Mouse (Mus musculus): ENCODE data around the gene Msi2.

Gene Msi2

DNA sequence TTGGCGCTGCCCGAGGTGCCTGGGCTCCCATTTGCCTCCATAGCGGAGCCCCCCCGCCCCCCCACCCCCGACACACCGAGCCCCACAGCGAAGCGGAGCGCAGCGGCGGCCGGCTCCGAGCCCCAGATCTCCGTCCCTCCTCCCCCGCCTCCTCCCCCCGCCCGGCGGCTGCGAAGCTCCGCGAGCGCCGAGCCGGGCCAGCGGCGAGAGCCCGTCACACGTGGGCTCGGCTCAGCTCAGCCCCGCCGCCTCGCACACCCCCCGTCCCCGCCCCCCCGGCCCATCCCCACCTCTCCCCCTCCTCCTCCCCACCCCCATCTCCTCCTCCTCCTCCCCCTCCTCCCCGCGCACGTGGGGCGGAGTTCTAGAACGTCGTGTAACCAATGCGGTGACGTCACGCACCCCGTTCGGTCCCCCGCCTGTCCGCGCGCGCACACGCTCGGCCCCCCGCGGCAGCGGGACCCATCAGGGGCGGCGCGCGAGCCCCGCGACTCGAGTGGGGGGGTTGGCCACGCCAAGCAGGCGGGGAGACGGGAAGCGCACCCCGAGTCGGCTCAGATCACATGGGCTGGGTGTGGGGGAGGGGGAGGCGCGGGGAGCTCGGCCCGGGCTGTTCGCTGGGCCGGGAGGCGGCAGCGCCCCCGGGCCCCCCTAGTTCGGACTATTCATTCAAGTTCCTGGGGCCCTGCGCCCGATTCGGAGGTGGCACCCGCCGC, at the start of gene Msi2:
Msi2 (minus strand) TSS at position 464 of the 716 bp plus-strand sequence.
- peak; percentile 92 for DNase-seq (ENCODE audit: low read depth, low spot score)

DNA sequence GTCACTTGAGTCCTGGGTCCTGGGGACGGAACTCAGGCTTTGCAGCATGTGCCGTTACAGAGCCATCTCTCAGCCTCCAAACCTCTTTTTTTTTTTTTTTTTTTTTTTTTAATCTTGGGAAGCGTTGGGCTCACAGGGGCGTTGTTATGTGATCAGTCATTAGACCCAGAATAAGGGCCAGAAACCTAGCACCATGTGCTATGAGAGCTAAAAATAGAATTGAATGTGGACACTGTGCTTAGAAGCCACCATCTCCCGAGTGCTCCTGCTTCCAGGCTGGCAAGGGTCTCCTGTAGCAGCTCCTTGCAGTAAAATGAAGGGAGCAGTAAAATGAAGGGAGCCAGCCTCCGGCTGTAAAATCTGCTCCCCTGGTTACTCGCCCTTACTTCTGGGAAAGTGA, 47.3 kb upstream of the Msi2 start:
- DNase-seq (ENCODE audit: low read depth, low spot score): no peak

DNA sequence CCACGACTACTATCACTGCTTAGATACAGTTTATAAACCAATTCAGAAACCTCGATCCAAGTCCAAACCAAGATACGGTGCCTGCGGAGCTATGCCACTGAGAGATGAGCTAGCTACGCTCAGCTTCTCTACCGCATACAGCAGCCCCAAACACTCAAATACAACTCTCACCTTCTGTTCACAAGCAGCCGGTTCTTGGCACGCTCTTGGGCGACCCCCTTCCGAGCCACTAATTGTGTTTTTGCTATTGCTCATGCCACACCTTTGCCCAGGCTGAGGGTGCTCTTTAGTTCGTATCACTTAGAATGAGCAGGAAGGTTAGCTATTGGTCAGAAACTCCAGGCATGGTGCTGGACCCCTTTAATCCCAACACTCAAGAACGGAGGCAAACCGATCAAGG, 45.1 kb upstream of the Msi2 start:
- DNase-seq (ENCODE audit: low read depth, low spot score): no peak

DNA sequence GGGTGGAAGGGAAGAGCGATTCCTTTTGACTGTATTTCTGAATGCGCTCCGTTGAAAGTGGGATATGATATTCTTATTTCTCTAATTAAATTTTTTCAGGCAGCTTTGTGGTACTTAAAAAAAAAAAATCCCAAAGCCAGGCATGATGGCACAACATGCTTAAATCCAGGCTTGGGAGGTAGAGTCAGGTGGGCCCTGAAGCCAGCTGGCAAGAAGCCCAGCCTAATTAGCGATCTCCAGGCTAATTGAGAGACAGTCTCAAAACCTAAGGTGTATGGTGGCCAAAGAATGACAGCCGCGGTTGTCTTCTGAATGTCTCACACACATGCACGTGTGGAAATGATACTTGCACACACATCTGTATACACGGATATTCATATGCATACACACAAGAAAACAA, 41.2 kb upstream of the Msi2 start:
- no peak for DNase-seq (ENCODE audit: low read depth, low spot score)

DNA sequence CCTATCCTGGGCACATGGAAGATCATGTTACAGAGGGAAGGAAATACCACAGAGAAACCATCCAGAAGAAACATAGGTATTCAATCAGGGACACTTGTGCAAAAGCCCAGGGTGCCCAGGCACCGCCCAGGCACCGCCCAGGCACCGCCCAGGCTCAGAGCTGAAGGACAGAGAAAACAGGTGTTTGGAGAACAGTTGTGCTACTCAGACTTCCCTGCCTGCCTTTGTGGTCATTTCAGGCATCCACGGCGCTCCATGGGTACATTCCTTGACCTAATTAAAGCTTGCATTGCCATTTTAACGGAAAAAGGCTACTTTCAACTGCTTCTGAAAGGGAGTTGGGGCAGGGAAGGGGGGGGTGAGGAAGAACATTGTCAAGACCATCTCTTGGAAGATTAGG, 40.1 kb upstream of the Msi2 start:
- no peak for DNase-seq (ENCODE audit: low read depth, low spot score)

DNA sequence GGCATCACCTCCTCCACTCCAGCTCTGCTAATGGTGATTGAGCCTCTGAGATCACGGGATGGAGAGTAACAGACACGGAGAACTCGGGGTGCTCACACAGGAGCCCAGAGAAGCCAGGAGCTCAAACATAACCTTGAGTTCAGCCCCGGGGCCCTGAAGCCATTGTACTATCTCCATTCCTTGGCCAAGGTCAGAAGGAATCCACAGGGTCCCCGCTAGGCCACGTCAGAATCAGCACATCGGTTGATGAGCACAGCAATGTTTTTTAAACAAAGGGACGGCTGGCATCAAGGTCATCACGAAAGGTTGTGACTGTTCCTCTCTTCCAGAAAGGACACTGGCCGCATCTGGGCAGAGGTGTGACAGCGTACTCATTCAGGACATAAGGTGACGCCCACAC, 27.0 kb upstream of the Msi2 start:
- no peak for DNase-seq (ENCODE audit: low read depth, low spot score)

DNA sequence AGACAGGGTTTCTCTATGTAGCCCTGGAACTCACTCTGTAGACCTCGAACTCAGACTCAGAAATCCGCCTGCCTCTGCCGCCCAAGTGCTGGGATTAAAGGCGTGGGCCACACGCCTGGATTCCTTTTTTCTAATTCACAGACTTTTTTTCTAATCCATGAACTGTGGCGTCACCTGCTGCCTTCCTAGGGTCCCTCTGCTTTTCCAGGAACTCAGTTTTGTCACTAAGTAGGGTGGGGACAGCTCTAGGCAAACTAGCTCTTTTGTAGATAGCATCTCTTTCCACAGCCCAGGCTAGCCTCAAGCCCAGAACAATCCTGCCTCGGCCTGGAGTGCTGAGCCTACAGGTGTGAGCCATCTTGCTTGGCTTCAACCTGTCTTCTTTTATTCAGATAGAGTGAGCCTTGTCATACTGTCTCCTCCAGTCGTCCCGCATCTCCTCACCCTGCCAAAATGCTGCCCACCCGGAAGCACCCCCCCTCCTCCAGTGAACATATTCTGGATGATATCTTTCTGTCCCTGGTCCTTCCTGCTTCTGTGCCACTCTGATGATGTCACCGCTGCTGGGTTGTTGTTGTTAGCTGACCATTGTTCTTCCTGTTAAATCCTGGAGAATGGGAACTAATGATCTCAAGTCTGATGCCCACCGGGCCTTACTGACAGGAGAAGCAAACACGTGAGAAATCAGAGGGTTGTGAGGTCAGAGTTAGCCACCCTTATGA, 21.4 kb upstream of the Msi2 start:
- no peak for DNase-seq (ENCODE audit: low read depth, low spot score)

DNA sequence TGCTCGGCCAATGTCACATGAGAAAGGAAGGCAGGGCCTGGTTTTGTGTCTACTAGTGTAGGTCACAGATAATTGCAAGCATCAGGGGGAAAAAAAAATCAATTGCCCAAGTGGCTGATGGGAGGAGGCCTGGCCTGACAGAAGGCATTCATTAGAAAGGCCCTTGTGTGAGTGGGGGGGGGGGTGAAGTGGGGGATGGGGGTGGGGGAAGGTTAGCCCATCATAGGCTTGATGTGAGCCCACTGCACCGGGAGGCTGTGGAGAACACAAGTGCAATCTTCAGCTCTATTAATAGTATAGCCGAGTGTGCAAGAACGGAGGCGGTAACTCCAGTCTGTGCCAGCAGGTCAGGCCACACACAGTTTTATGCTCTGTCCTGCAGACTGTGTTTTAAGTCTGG, 11.1 kb upstream of the Msi2 start:
- DNase-seq (ENCODE audit: low read depth, low spot score): no peak

DNA sequence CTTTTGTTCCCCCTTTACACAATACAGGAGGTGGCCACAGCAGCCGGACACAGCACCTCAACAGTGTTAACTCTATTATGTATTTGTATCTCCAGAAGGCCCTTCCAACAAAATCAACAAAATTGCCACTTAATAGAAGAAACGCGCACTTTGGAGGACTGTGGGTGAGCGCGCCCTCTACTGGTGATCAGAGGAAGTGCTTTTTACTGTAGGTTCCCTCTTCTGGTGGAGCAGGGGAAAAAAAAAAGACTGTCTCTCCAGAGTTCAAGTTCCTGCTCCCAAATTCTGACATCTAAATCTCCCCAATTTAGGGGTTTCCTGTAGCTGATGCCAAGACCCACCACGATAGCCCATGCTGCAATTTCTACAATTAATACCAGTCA, 10.2 kb upstream of the Msi2 start:
- DNase-seq (ENCODE audit: low read depth, low spot score): peak; percentile 72

DNA sequence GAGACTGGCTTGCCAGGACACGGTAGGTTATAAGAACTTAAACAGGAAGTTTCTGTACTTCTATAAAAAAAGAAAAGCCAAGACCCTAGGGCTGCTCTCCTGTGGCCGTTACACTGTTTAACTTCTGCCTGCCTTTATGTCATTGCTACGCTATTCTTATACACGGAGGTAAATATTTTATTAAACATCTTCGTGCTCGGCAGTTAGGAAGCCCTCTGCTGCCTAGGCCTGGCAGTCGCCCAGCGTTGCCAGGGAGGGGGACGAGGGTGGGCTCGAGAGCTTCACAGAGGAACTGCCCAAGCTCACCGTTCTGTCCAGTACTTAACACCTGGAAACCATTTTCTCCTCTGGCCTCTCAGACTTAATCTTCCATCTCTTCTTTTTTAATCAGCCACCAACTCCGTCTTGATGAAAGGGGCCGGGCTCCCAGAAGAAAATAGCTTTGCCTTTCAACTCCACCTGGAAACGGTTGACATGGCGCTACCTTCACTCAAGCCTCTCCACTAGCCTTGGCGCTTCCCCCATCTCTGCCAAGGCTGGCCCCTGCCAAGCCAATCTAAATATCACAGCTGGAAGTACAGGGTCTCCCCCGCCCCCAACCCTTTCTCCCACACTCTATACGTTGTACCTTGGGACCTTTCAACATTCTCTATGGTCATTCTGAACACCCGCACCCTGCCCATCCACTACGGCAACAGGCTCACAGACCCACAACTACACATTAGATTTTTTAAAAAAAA, 9.6 kb upstream of the Msi2 start:
- no peak for DNase-seq (ENCODE audit: low read depth, low spot score)

DNA sequence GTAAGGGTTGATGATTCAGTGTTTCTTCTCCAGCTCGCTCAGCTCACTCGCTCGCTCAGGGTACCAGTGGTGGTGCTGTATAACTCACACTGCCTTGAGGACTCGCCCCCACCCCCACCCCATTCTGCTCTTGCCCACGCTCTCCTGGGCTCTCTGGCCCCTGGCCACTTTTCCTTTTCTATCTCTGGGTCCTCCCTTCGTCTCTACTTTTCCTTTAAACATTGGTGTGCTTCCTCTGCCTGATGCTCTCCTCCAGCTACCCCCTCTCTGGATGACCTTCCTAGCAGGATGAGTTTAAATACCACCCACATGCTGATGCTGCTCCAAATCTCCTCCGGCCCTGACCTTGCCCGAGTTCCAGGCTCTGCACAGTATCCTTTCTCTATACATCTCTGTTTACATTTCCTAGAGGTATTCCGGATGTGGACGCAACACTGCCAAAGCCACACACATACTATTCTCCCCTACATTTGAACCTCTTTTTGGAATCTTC, 2.9 kb upstream of the Msi2 start:
- DNase-seq (ENCODE audit: low read depth, low spot score): no peak

DNA sequence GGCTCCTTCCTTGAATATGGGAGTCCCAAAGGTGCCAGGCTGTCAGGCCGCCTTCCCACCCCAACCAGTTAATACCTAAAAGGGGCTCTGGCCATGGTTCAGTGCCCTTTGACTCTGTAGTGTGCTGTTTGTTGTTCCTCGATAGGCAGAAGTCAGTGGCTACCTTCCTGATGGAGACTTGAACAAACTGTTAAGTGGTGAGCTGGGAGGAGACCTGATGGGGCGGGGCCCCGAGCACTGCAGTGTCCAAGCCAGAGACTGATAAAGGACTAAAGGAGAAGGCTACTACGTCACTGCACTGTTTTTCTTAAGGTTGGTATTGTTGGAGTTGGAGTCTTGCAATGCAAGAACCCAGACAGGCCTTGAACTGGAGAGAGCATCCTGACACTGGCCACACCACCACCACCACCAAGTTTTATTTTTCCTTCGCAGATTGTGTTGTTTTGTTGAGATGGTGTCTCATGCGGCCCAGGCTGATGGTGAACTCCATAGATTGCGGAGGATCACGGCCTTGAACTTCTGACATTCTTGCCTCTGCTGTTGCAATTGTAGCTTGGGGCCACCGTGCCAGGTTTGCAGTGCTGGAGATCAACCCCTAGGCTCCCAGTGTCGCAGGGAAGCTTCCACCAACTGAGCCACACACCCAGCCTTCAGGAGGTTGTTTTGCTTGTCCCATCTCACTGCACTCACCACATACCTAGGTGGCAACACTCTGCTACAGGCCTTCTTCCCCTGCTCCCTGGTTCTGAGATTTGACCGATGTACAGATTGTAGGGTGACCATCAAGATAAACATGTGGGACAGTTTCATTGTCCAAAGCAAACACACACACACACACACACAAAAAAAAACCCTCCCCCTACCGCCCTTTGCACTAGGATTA, 2.2 kb upstream of the Msi2 start:
- no peak for DNase-seq (ENCODE audit: low read depth, low spot score)

DNA sequence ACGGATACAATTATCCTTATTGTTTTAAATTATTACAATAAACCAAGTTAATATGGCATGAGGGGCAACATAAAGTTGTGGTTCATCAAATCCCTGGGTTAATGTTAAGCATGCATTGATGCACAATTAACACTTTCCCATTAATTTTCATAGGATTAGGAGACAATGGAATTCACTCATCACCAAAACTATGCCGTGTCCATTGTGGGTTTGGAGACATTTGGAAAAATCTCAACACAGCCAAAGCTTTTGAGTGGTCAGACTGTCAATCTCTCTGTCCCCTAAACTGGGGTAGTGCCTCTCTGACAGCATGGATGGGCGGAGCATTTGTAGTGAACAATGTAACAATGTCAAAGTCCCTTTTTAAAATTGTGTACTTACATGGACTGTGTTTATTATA, 1.3 kb upstream of the Msi2 start:
- DNase-seq (ENCODE audit: low read depth, low spot score): no peak

DNA sequence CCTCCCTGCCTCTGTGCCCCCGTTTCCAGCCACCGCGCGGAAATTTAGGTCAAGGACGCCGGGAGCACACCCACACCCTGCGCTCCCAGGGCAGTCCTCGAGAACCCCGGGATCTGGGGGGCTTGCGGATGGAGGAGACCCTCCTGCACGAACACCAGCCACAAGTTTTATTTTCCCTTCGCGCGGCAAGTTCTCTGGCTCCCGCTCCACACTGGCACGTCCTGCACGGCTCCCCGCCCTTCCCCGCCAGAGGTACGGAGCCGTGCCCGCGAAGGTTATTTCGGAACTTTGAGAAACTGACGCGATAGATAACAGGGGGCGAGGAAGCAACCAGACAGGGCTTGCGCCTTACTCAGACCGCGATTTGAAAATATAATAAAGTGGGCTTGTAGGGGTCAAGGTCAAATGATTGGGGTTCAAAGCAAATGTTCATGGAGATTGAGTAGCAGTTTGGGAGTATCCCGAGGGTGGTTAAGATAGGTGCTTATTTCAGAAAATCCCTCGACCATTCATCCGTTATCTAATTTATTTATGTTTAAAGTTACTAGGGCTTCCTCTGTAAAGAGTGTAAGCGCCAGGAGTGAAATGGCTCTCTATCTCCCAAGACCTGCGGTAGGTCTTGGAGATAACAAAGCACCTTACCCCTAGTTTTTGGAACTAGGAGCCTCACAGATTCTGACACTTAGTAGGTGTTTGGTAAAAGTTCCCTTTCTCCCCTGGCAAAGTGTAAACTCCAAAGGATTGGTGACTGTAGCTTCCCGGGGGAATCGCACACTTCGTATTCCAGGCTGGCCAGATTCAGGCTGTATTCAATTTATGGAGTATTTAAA, 668 bp upstream of the Msi2 start:
- no peak for DNase-seq (ENCODE audit: low read depth, low spot score)

DNA sequence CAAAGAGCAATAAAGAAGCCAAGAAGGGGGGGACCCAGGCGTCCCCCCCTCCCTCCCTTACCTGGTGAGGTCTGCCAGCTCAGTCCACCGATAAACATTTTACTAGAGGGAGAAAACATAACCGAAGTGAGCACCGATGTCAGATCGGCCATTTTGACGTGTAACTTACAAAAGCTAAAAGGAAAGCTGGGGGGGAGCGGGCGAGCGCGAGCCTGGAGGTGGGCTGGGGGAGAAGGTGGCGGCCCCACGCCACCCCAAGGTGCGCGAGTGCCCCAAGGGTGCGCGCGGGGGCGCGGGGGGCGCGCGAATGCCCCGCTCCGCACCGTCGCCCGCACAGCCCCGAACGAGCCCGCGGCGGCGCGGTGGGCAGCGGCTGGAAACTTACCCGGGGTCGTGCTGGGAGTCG, 666 bp downstream of the Msi2 start:
- no peak for DNase-seq (ENCODE audit: low read depth, low spot score)

DNA sequence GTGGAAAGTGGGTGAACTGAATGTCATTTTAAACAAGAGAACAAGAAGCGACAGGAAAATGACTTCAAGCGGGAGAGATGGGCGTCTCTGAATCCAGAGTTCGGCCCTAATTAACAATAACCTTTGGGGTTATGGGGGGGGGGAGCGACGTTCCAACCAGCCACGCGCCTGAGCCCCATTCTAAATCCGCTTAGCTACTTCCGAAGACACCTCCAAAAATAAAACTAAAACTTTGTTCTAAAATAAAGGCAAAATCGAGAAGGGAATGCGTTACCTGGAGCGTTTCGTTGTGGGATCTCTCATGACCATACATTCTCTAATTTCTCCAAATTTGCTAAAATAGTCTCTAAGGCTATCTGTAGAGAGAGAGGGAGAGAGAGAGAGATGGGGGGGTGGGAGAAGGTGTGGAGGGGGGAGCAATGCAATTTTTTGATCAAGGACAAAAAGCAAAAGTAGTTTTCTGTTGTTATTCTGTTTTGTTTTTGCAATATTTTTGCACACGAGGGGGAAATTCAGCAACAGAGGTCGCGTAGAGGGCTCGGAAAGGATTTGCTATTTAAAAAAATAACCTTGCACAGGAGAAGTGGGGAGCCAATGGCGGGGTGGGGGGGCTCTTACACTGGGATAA, 1.2 kb downstream of the Msi2 start:
- DNase-seq (ENCODE audit: low read depth, low spot score): no peak

DNA sequence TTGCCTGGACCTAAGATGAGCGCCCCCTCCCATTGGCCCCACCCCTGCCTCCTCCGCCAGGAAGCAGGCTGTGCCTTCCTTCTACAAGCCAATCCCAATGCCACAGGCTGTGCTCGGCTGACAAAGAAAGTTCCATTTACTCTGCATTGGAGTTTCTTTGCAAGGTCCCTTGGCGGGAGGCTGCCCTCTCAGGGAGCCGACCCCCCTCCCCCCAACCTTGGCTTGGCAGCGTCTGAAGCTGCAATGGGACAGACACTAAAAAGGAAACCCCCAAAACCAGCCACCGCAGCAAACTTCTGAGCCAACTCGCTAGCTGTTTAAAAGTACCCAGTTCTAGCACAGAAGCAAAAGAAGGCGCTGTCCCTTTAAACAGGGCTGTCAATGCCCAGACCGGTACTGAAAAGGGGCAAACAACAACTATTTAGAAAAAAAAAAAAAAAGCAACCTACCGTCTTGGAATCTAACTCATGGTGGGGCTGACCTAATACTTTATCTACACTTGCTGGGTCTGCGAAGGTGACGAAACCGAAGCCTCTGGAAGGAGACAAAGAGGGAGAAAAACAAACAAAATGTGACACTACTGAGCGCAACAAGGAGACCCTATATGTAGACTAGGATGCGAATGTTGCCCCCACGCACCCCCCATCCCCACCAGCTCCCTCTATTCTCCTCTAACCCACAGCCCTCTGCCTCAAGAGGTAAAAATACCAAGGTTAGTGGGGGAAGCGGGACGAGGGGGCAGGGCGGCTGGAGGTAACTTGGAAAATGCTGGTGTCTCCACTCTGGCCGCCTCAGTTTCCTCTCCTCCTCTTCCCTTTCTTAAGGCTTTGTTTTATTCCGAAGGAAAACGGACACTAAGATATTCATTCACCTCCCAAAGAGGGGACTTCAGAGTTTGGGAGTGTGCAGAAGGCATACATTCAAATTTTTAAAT, 2.0 kb downstream of the Msi2 start:
- no peak for DNase-seq (ENCODE audit: low read depth, low spot score)

DNA sequence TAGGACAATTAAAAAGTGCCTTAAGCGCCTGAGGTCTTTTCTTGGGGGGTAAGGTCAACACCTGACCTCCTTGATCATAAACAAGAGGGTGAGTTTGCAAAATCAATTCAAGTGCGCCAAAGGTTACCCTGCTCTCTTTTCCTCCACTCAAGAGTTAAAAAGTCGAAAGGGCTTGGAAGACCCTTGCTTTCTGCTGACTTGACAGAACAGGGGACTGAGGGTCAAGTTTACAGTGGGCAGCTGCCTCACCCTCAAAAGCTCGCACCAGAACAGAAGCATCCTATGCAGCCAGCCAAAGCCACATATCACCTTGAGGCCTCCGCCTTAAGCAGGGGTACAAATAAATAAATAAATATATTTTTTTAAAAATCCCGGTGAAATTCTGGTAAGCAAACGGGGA, 3.0 kb downstream of the Msi2 start:
- DNase-seq (ENCODE audit: low read depth, low spot score): no peak

DNA sequence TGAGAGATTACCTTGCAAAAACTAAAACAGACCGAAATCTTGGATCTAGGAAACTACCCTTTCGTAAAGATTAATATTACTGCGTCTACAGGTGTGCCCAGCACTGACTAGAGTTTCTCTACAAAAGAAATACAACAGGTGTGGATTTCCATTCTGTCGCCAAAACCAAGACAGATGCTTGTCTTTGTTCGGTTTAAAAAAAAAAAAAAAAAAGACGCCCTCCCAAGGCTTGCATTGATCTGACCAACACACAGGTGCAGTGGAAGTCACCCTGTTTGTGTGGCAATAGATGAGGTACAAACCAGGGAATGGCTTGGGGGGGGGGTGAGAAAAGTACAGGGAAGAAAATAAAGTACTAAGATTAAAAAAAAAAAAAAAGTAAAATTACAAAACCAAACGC, 4.2 kb downstream of the Msi2 start:
- no peak for DNase-seq (ENCODE audit: low read depth, low spot score)
